Mouse (Mus musculus): ENCODE data around the gene Fkbp14.

The Fkbp14 gene

DNA sequence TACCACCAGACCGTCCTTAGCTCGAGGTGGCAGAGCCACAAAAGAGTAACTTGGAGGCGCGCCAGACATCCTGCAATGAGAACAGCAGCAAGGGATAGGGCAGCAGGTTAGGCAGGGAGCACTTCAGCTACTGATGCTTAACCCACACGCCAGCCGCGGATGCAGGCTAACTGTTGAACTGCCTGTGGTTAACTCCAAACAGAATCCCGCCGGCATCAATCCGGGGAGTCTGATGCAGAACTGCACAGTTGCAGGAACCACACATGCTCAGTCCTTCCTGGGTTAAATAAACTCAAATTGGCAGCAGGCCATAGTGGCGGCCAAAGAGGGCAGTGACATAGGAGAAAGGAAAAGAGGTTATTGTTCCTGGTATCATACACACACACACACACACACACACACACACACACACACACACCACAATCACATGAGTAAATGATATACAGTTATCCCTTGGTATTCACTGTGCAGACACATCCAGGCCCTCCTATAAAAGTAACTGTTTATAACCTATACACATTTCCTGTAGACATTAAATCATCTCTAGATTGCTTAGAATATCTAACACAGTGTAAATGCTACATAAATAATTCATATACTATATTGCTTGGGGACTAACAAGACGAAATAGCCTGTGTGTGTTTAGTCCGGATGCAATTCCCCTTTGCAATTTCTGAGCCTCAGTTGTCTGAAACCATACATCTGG lies 48.6 kb downstream of the Fkbp14 start:
- DNase-seq (ENCODE audit: low read depth in 1 of 2, low spot score in 2 of 2) = no peak

DNA sequence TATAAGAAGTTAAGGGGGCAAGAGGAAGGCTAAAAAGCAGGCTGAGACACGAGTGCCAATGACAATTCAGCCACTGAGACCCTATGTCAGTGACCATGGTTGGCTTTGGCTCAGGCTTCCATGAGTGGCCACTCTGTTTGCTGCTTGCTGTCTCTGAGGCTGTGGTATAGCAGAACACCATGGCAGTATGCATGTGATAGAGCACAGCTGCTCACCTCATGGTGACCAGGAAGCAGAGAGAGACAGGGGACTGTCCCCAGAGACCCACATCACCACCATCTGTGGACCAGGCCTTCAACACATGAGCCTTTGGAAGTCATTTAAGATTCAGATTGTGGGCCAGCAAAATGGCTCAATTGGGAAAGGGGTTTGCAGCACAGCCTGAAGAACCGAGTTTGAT lies 53.5 kb downstream of the Fkbp14 start:
- no peak for DNase-seq (ENCODE audit: low read depth in 1 of 2, low spot score in 2 of 2)

DNA sequence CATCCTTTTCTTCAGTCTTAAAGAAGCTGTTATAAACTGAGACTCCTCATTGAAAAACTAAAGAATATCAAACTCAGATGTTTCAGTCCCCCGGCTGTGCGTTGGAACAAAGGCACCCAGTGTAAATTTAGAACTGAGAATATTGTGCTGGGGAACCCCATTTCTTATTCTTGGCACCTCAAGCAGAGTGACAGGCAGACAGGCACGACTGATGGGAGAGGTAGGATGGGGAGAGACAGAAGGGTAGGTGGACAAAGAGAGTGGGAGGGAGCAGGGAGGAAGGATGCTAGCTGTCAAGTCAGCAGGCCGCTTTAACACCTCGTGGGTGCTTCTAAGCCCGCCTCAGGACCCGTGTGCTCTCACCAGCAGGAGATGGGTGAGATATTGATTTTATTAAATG lies 54.3 kb downstream of the Fkbp14 start:
- DNase-seq (ENCODE audit: low read depth in 1 of 2, low spot score in 2 of 2) = no peak

DNA sequence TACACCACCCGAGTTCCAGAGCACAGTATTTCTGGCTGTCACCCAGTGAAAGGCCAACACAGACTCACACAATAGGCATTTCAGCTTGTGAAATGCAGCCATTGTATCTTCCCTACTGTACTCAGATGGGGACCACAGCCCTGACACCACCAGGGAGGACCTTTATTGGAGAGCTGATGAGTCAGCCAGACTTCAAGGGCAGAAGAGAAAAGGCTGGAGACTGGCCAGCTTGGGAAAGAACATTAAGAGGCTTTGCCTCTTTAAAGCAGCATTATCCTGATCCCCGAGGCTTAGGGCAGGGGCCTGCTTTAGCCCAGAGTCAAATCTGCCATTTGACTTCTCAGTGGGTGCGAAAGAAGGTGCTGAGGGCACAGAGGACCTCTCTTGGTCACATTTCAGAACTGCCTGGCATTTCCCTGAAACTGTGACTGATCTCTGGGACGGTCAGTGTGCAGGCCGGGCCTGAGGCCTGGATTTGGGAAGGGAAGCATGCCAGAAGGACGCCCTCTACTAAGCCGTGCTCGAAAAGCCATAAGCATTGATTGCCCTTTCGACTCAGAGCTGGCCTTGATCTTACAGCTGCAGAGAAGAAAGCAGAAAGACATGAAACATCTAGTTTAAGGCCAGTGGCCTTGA lies 56.7 kb downstream of the Fkbp14 start:
- no peak for DNase-seq (ENCODE audit: low read depth in 1 of 2, low spot score in 2 of 2)

DNA sequence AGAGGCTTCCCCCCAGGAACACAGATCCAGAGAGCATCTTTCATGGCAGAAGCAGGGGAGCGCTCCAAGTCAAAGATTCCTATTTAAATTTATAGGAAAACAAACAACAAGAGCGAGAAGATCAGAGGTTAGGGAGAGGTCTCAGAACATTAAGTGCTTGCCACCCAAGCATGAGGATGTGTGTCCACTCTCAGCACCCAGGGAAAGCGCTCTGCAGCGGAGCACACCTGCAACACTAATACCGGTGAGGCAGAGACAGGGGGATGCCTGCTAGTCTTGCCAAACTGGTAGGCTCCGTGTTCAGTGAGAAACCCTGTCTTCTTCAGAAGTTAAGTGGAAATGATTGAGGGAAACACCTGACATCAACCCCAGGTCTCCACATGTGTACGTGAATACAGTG lies 57.7 kb downstream of the Fkbp14 start:
- no peak for DNase-seq (ENCODE audit: low read depth in 1 of 2, low spot score in 2 of 2)

DNA sequence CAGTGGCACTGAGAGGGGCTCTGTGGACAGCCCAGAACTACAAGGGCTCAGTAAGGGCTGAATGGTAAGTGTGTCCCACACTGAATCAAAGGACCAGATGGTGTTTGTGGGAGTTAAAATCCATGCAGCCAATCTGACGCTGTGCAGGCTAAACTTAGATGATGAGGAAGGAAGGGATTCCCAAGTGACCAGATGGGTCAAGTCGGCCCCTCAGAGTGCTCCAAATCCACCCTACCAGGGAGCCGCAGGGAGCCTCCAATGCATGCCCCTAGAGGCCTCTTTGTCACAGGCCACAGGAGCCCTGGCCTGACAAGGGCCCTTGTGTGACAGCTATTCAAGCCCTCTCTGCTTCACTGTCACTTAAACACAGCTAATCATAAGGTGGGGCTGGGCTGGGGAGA lies 58.3 kb downstream of the Fkbp14 start:
- no peak for DNase-seq (ENCODE audit: low read depth in 1 of 2, low spot score in 2 of 2)

DNA sequence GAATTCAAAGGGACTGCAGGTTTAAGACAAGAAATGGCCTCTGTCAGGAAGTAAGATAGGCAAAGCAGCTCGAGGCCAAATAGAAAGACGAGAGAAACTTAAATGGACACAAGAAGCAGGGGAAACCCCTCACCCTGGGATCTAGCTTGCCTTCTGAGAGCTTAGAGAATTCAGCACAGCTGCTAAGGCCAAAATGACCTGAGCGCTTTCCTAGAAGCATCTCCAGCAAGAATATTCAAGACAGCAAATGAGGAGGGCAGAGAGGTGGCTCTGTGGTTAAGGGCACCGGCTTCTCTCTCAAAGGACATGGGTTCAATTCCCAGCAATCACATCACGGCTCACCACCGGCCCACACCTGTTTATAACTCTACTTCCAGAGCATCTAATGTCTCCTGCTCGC lies 60.1 kb downstream of the Fkbp14 start:
- DNase-seq (ENCODE audit: low read depth in 1 of 2, low spot score in 2 of 2) = no peak

DNA sequence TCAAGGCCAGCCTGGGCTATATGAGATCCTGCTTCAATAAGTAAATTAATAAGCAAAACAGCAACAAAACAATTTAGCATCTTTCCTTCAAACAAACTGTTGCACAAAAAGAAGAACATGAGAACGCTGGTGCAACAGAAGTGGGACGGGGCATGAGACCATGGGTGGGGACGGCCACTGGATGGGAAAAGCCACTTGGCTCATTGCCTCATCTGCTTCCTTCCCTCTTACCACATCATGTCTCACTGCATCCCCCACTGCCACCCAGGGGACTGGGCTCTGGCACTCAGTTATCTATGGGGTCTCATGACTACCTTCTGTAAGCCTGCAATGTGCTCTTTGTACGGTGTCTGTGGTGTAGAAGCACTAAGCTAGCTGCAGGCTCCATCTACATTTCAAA lies 61.6 kb downstream of the Fkbp14 start:
- no peak for DNase-seq (ENCODE audit: low read depth in 1 of 2, low spot score in 2 of 2)

DNA sequence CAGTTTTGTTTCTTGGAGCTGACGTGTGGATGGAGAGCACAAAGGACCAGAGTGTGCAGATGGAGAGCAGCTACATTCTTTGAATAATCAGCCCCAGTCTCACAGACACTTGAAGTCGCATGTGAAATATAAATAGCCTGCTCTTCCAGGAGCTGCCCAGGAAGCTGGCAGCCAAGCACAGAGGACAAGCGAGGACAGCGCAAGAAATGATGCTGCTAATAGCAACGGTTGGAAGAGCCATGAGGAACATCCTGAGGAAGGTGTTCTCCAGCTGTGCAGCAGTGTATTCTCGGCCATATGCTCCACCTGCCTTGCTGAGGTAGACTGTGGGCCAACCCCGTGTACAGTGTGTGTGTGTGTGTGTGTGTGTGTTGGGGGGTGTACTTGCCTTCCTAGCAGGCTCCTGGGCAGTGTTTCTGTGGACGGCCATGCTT lies 66.0 kb downstream of the Fkbp14 start:
- no peak for DNase-seq (ENCODE audit: low read depth in 1 of 2, low spot score in 2 of 2)

DNA sequence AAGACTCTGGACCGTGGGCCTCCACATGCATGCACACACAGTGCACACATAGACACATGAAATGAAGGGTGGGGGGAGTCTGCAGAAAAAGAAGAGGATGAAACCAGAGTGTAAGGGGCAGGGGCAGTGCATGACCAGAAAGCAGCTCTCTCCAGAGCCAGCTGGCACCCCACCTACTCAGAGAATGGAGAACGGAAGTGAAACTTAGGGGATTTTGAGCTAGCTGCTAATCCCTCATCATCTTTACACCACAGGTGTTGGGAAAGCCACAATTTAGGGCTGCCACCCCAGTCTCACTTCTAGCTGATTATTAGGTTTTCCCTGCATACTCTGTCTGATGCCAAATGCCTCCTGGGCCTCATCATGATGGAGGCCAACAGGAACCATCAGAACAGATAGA lies 66.9 kb downstream of the Fkbp14 start:
- no peak for DNase-seq (ENCODE audit: low read depth in 1 of 2, low spot score in 2 of 2)

- no peak for DNase-seq (ENCODE audit: low read depth in 1 of 2, low spot score in 2 of 2)
These were observed 68.4 kb downstream of the Fkbp14 start for GRCm38 (mm10) chr6:54528666-54529065.
